In genomic region chr6:149100174-149101075, GRCm38 (mm10) we compare ENCODE assay signal across 8 mouse cellular contexts. TPM values are rescaled to one million over a fixed set of nuclear protein-coding genes. Genes with fewer than 3 reads are reported as not detected.
DNase-seq lines count a peak whose midpoint lies in the region; ATAC-seq lines count a peak whose summit lies in the region.

No protein-coding gene starts in this region.

- peak overlapping the region; percentile 69 for H3K4me2 ChIP-seq in hindbrain, embryonic 16.5 days (ENCODE audit: low read length)

- H3K27ac ChIP-seq in hindbrain, embryonic 16.5 days (ENCODE audit: low read depth, low read length) = peak overlapping the region; percentile 98

- H3K4me3 ChIP-seq in hindbrain, embryonic 16.5 days (ENCODE audit: low read length) = peak overlapping the region; percentile 95

- no peaks in the 10 kb centered on the region for H3K36me3 ChIP-seq in hindbrain, embryonic 16.5 days (ENCODE audit: control insufficient read depth, insufficient read depth, low read length)

- DNase-seq in ZHBTc4 (ENCODE audit: low read depth, low spot score) = peak; percentile 81
- peak; percentile 13 to 30 for DNase-seq in gastrocnemius, adult 8-10 months (ENCODE audit: low spot score in 2 of 2)
- peak; percentile 65 to 71 for DNase-seq in left cerebral cortex, adult 18-20 months (ENCODE audit: low spot score in 2 of 2)
- peak; percentile 37 for DNase-seq in lung, postnatal 25 days (ENCODE audit: low spot score)
- peak; percentile 76 for DNase-seq in retina, embryonic 14.5 days (ENCODE audit: low spot score)
- peak; percentile 32 for DNase-seq in urinary bladder, postnatal 14 days (ENCODE audit: low spot score)

- ATAC-seq in common myeloid progenitor, adult 5-6 weeks (replicated peaks; ENCODE audit: low read depth, poor library complexity, severe bottlenecking) = peak; percentile 46
- peak; percentile 60 for ATAC-seq in hindbrain, embryonic 16.5 days

- under 1% methylated on average over 39 of the region's 52 CpGs for WGBS in hindbrain, embryonic 16.5 days

- H3K27me3 ChIP-seq in hindbrain, embryonic 16.5 days (replicated peaks; ENCODE audit: control insufficient read depth, insufficient read depth, low read length) = no peaks in the 10 kb centered on the region

- H3K9me3 ChIP-seq in hindbrain, embryonic 16.5 days (ENCODE audit: control insufficient read depth, low read length) = no peaks in the 10 kb centered on the region

- H3K4me1 ChIP-seq in hindbrain, embryonic 16.5 days (ENCODE audit: control insufficient read depth, insufficient read depth, low read depth, low read length) = peaks cover 5% of the 10 kb centered on the region

- H3K9ac ChIP-seq in hindbrain, embryonic 16.5 days (ENCODE audit: low read depth, low read length) = peak overlapping the region; percentile 99

RNA-seq across cellular contexts. Expression of gene Dennd5b, which starts 1.1 kb away (rescaled TPM):
- total RNA-seq in common myeloid progenitor, adult 5-6 weeks (2017) = 3.4 and 4.2 TPM in 2 replicates
- total RNA-seq in gastrocnemius, adult 8-10 months (2022) = 1 to 10 TPM; 6.8 to 8.8 (median 7.2) TPM
- polyA plus RNA-seq in hindbrain, embryonic 16.5 days (2015; fragmentation: Nextera tagmentation; extraction: Ambion mirVana) = 10.9 and 11.0 TPM in 2 replicates
- total RNA-seq in left cerebral cortex, adult 18-20 months (2021) = 10 to 100 TPM; 61.8 to 62.2 TPM

RNA-seq across cellular contexts. Expression of gene Gm10203, which starts 29.5 kb away (rescaled TPM):
- total RNA-seq in common myeloid progenitor, adult 5-6 weeks (2017) = not detected in 2 replicates
- not detected for total RNA-seq in gastrocnemius, adult 8-10 months (2022)
- not detected in 2 replicates for polyA plus RNA-seq in hindbrain, embryonic 16.5 days (2015; fragmentation: Nextera tagmentation; extraction: Ambion mirVana)
- not detected for total RNA-seq in left cerebral cortex, adult 18-20 months (2021)

RNA-seq across cellular contexts. Expression of gene Etfbkmt, which starts 39.2 kb away (rescaled TPM):
- total RNA-seq in common myeloid progenitor, adult 5-6 weeks (2017) = 19.7 and 27.1 TPM in 2 replicates
- total RNA-seq in gastrocnemius, adult 8-10 months (2022) = 10 to 100 TPM; 10.8 to 17.7 (median 12.8) TPM
- polyA plus RNA-seq in hindbrain, embryonic 16.5 days (2015; fragmentation: Nextera tagmentation; extraction: Ambion mirVana) = 7.6 and 8.0 TPM in 2 replicates
- total RNA-seq in left cerebral cortex, adult 18-20 months (2021) = 1 to 10 TPM; 1.5 to 3.6 TPM

Comparison
In these comparisons a context has a peak if more than half of its experiments do, and no peak if none do; other contexts are left out.
1. Peak in every context shown above with its lines: DNase-seq, ATAC-seq, H3K4me3 ChIP-seq and H3K27ac ChIP-seq.
2. DNase-seq: peak in every context shown above with its lines; median percentile 81 in ZHBTc4; 76 in retina, embryonic 14.5 days; 68 in left cerebral cortex, adult 18-20 months; 37 in lung, postnatal 25 days; 32 in urinary bladder, postnatal 14 days; 22 in gastrocnemius, adult 8-10 months.
3. RNA of gene Dennd5b, which starts 1.1 kb away (total RNA-seq): 61.8 to 62.2 TPM in left cerebral cortex, adult 18-20 months; 6.8 to 8.8 TPM in gastrocnemius, adult 8-10 months and 3.4 to 4.2 TPM in common myeloid progenitor, adult 5-6 weeks; every median in the first group is over 4 times any median in the second.